Comparison of ENCODE assay signal across 17 mouse cellular contexts in the genomic region with DNA sequence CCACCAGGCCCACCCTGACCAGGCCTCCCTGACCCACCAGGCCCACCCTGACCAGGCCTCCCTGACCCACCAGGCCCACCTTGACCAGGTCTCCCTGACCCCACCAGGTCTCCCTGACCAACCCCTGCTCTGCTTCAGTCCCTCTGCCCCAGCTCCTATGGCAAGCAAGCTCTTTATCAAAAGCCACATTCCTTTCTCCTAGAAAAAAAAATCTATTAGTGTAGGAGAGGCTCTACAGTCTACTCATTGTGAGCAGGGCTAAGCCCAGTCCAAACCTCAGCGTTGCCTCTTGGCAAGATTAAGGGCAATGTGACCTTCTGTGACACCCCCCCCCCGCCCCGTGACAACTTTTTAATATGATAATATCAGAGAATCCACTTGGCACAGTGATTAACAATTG.
"Had no signal": no experiment of that assay in that cellular context is flagged by ENCODE, and none has a peak within 500 bp of the region (broad histone marks: within the 10 kb centered on the region; RNA-seq: fewer than 3 reads in every experiment).

No protein-coding gene starts in this region.

- H3K27ac ChIP-seq: liver, embryonic 15.5 days; macrophage; midbrain, embryonic 13.5 days; midbrain, embryonic 15.5 days; neural tube, embryonic 12.5 days; stomach, embryonic 15.5 days; stomach, postnatal 0 days had no signal

- H3K4me3 ChIP-seq: liver, embryonic 15.5 days; megakaryocyte, embryonic 14.5 days; midbrain, embryonic 13.5 days; midbrain, embryonic 15.5 days; neural tube, embryonic 12.5 days; stomach, embryonic 15.5 days had no signal

- H3K27me3 ChIP-seq: midbrain, embryonic 13.5 days; midbrain, embryonic 15.5 days; neural tube, embryonic 12.5 days; stomach, embryonic 15.5 days had no signal

- H3K9me3 ChIP-seq: liver, embryonic 15.5 days; megakaryocyte, embryonic 14.5 days; midbrain, embryonic 13.5 days; midbrain, embryonic 15.5 days; neural tube, embryonic 12.5 days; stomach, embryonic 15.5 days had no signal

- H3K9ac ChIP-seq: liver, embryonic 15.5 days; liver, postnatal 0 days; midbrain, embryonic 13.5 days; midbrain, embryonic 15.5 days; neural tube, embryonic 12.5 days; stomach, embryonic 15.5 days had no signal

- H3K4me2 ChIP-seq: liver, embryonic 15.5 days; midbrain, embryonic 11.5 days; midbrain, embryonic 13.5 days; midbrain, embryonic 15.5 days; neural tube, embryonic 12.5 days; stomach, embryonic 15.5 days had no signal

- DNase-seq: liver, postnatal 0 days; lung, adult 2 months; lung, postnatal 36 days; right cerebral cortex, postnatal 14 days; thymus, adult 2 months; thymus, postnatal 25 days; thymus, postnatal 4 days had no signal

- ATAC-seq: liver, postnatal 0 days; lung, postnatal 0 days; midbrain, embryonic 13.5 days; midbrain, embryonic 15.5 days had no signal

- H3K4me1 ChIP-seq: midbrain, embryonic 13.5 days; midbrain, embryonic 15.5 days; stomach, embryonic 15.5 days had no signal

- H3K36me3 ChIP-seq: liver, embryonic 15.5 days; midbrain, embryonic 13.5 days; midbrain, embryonic 15.5 days; neural tube, embryonic 12.5 days; stomach, embryonic 15.5 days had no signal
